Mouse (Mus musculus) adrenal gland, adult 10 weeks (tissue): Measurements from ENCODE around the gene Cep295. TPM values are rescaled to one million over a fixed set of nuclear protein-coding genes. Genes with fewer than 3 reads are reported as not detected.

Source experiments
- polyA plus RNA-seq: library from polyadenylated mRNA; stranded (reverse); fragments of 350-450 nt; fragmentation: Illumina TruSeq; extraction: RNeasy Lipid Tissue Mini Kit (QIAGEN cat#74804); gene quantifications from one replicate; pipeline ENCODE4 v1.2.3, GENCODE M21; 2014; ENCODE audit warnings: low read depth, low replicate concordance

Gene Cep295
- polyA plus RNA-seq: 32.8 TPM

GRCm38 (mm10) chr9:15357484-15358275 is at the start of gene Cep295:
Cep295 (minus strand) TSS chr9:15357788.

GRCm38 (mm10) chr9:15306398-15307119 is 51.0 kb downstream of the Cep295 start, which contains the start of gene 4931406C07Rik:
4931406C07Rik (minus strand) TSS chr9:15306448.

GRCm38 (mm10) chr9:15305503-15306397 is 51.8 kb downstream of the Cep295 start, which contains the start of gene Taf1d:
Taf1d (plus strand) TSS chr9:15306214.

GRCm38 (mm10) chr9:15279649-15280490 is 77.7 kb downstream of the Cep295 start, which contains the start of gene Med17:
Med17 (minus strand) TSS chr9:15279931.

Other genes starting within 250 kb of the Cep295 start
- gene Hephl1, start 245.7 kb downstream of the Cep295 start, polyA plus RNA-seq: 2.9 TPM
- 0.29 TPM for gene Vstm5, start 118.7 kb downstream of the Cep295 start, polyA plus RNA-seq
- 60.7 TPM for gene Med17, start 77.9 kb downstream of the Cep295 start, polyA plus RNA-seq
- gene Taf1d, start 51.6 kb downstream of the Cep295 start, polyA plus RNA-seq: 109 TPM
- gene 4931406C07Rik, start 51.3 kb downstream of the Cep295 start, polyA plus RNA-seq: 332 TPM
- 6.1 TPM for gene Smco4, start 135.6 kb upstream of the Cep295 start, polyA plus RNA-seq